Mouse (Mus musculus) hindbrain, embryonic 14.5 days (tissue): ENCODE results near the gene Kcmf1. TPM values are rescaled to one million over a fixed set of nuclear protein-coding genes. Genes with fewer than 3 reads are reported as not detected.

ENCODE experiments used
- ATAC-seq: fragments of 200-750 bp; cut with Nextera tagmentation; 2 replicates; pipeline ENCODE4 v1.8.0; 2017; ENCODE audit warnings: moderate number of reproducible peaks, mild to moderate bottlenecking, moderate TSS enrichment, moderate library complexity; ENCODE audit not compliant: low FRiP score
- DNase-seq: peaks from one replicate; pipeline ENCODE4 v3.0.0-alpha.2; 2015; ENCODE audit warnings: low spot score
- H3K27ac ChIP-seq: fragments of 300-500 bp; sonication (generic); 2 replicates; pipeline ENCODE4 v1.5.1; 2014; ENCODE audit warnings: mild to moderate bottlenecking, moderate library complexity
- H3K27me3 ChIP-seq: fragments of 300-500 bp; sonication (generic); 2 replicates; pipeline ENCODE4 v1.6.1; 2014; ENCODE audit warnings: mild to moderate bottlenecking, low read length, mixed read lengths; ENCODE audit not compliant: control insufficient read depth, insufficient read depth
- H3K36me3 ChIP-seq: fragments of 300-500 bp; sonication (generic); replicated peaks from 2 replicates; pipeline ENCODE4 v1.6.1; 2014; ENCODE audit not compliant: control insufficient read depth, insufficient read depth
- H3K4me1 ChIP-seq: fragments of 300-500 bp; sonication (generic); replicated peaks from 2 replicates; pipeline ENCODE4 v1.6.1; 2014; ENCODE audit warnings: antibody characterized with exemption, low read length, mixed read lengths; ENCODE audit not compliant: control insufficient read depth, insufficient read depth
- H3K4me2 ChIP-seq: fragments of 300-500 bp; sonication (generic); replicated peaks from 2 replicates; pipeline ENCODE4 v1.6.1; 2014; ENCODE audit warnings: mild to moderate bottlenecking, moderate library complexity
- H3K4me3 ChIP-seq: fragments of 300-500 bp; sonication (generic); replicated peaks from 2 replicates; pipeline ENCODE4 v1.5.1; 2014; ENCODE audit warnings: mild to moderate bottlenecking, low read length
- H3K9ac ChIP-seq: fragments of 300-500 bp; sonication (generic); 2 replicates; pipeline ENCODE4 v1.6.1; 2014
- H3K9me3 ChIP-seq: fragments of 300-500 bp; sonication (generic); 2 replicates; pipeline ENCODE4 v1.6.1; 2016; ENCODE audit warnings: low read length; ENCODE audit not compliant: control insufficient read depth
- WGBS: fragments of 180-500 bp; shearing (Covaris S2); extraction: QIAGEN DNeasy Blood & Tissue Kit; methylation state at CpG from one replicate; pipeline ENCODE4 v1.1.7; 2014; 5-methylcytosine and 5-hydroxymethylcytosine counted together
- polyA plus RNA-seq: library from polyadenylated mRNA; unstranded; fragments of >200 nt; fragmentation: Nextera tagmentation; extraction: Ambion mirVana; gene quantifications from 2 replicates; pipeline ENCODE4 v1.2.1, GENCODE M21; 2014

Gene Kcmf1
- polyA plus RNA-seq, 1 experiment from 2014 or later, result 41.1 TPM

- Histone ChIP-seq H3K9ac (no peak overlapping the region), H3K9me3 (no peaks in the 10 kb centered on the region), H3K36me3 (no peaks in the 10 kb centered on the region), H3K4me2 (no peak overlapping the region), H3K4me1 (no peaks in the 10 kb centered on the region; the same call in 1 of the 2 replicates), H3K27ac (no peak overlapping the region), H3K4me3 (no peak overlapping the region), H3K27me3 (no peaks in the 10 kb centered on the region)
- DNase-seq (no peak), ATAC-seq (no peak)
- WGBS, result 91% methylated on average over 4 of the region's 4 CpGs
Observed at GRCm38 (mm10) chr6:72929795-72930398, 30.1 kb upstream of the Kcmf1 start.

GRCm38 (mm10) chr6:72926755-72927482, 27.1 kb upstream of the Kcmf1 start:
- H3K4me2 ChIP-seq, result no peak overlapping the region
- ATAC-seq, result no peak

GRCm38 (mm10) chr6:72926031-72926430, 26.3 kb upstream of the Kcmf1 start:
- Histone ChIP-seq H3K27ac (no peak overlapping the region), H3K27me3 (no peaks in the 10 kb centered on the region), H3K9ac (no peak overlapping the region), H3K36me3 (no peaks in the 10 kb centered on the region), H3K4me1 (no peaks in the 10 kb centered on the region; the same call in 1 of the 2 replicates), H3K4me3 (no peak overlapping the region), H3K9me3 (no peaks in the 10 kb centered on the region), H3K4me2 (no peak overlapping the region)
- ATAC-seq (no peak), DNase-seq (no peak)
- WGBS, result 87% methylated on average over 4 of the region's 4 CpGs

More at GRCm38 (mm10) chr6:72926755-72927482, 27.1 kb upstream of the Kcmf1 start:
- no peak for DNase-seq
- Histone ChIP-seq H3K4me1 (no peaks in the 10 kb centered on the region; the same call in 1 of the 2 replicates), H3K27me3 (no peaks in the 10 kb centered on the region), H3K9me3 (no peaks in the 10 kb centered on the region), H3K27ac (no peak overlapping the region; the same call in 1 of the 2 replicates), H3K9ac (no peak overlapping the region), H3K36me3 (no peaks in the 10 kb centered on the region), H3K4me3 (no peak overlapping the region)
- WGBS, result 20% methylated on average over 9 of the region's 9 CpGs

- Histone ChIP-seq H3K4me3 (no peak overlapping the region), H3K9me3 (no peaks in the 10 kb centered on the region), H3K27ac (no peak overlapping the region), H3K9ac (no peak overlapping the region), H3K4me1 (no peaks in the 10 kb centered on the region; the same call in 1 of the 2 replicates), H3K36me3 (no peaks in the 10 kb centered on the region), H3K4me2 (no peak overlapping the region), H3K27me3 (no peaks in the 10 kb centered on the region)
- no peak for DNase-seq
- 87% methylated on average over 8 of the region's 8 CpGs for WGBS
- no peak for ATAC-seq
Observed at GRCm38 (mm10) chr6:72923381-72923780, 23.6 kb upstream of the Kcmf1 start.

- DNase-seq (no peak), ATAC-seq (no peak)
- Histone ChIP-seq H3K4me2 (no peak overlapping the region), H3K36me3 (no peaks in the 10 kb centered on the region), H3K27ac (no peak overlapping the region), H3K27me3 (no peaks in the 10 kb centered on the region), H3K9me3 (no peaks in the 10 kb centered on the region), H3K4me1 (no peaks in the 10 kb centered on the region), H3K4me3 (no peak overlapping the region), H3K9ac (no peak overlapping the region)
- WGBS, result 95% methylated on average over 3 of the region's 3 CpGs
Observed at GRCm38 (mm10) chr6:72921081-72921480, 21.3 kb upstream of the Kcmf1 start.

- H3K4me3 ChIP-seq, result no peak overlapping the region
- no peak for ATAC-seq
Observed at GRCm38 (mm10) chr6:72918510-72919033, 18.8 kb upstream of the Kcmf1 start.

GRCm38 (mm10) chr6:72916330-72916729, 16.6 kb upstream of the Kcmf1 start:
- H3K4me1 ChIP-seq, result no peaks in the 10 kb centered on the region
- DNase-seq (no peak), ATAC-seq (no peak)
- no peaks in the 10 kb centered on the region for H3K9me3 ChIP-seq
- no peak overlapping the region for H3K9ac ChIP-seq
- H3K4me2 ChIP-seq, result no peak overlapping the region
- H3K27ac ChIP-seq, result no peak overlapping the region
- H3K4me3 ChIP-seq, result no peak overlapping the region
- no peaks in the 10 kb centered on the region for H3K36me3 ChIP-seq
- H3K27me3 ChIP-seq, result no peaks in the 10 kb centered on the region
- 85% methylated on average over 7 of the region's 7 CpGs for WGBS

More at GRCm38 (mm10) chr6:72918510-72919033, 18.8 kb upstream of the Kcmf1 start:
- Histone ChIP-seq H3K9ac (no peak overlapping the region), H3K9me3 (no peaks in the 10 kb centered on the region), H3K36me3 (no peaks in the 10 kb centered on the region), H3K4me2 (no peak overlapping the region), H3K27me3 (no peaks in the 10 kb centered on the region), H3K4me1 (no peaks in the 10 kb centered on the region), H3K27ac (no peak overlapping the region)
- WGBS, result 55% methylated on average over 9 of the region's 9 CpGs
- DNase-seq, result no peak

GRCm38 (mm10) chr6:72914087-72914749, 14.4 kb upstream of the Kcmf1 start:
- Histone ChIP-seq H3K9me3 (no peaks in the 10 kb centered on the region), H3K27ac (no peak overlapping the region), H3K36me3 (no peaks in the 10 kb centered on the region), H3K4me1 (no peaks in the 10 kb centered on the region), H3K4me2 (no peak overlapping the region), H3K27me3 (no peaks in the 10 kb centered on the region), H3K4me3 (no peak overlapping the region), H3K9ac (no peak overlapping the region)
- no peak for DNase-seq
- no peak for ATAC-seq
- 80% methylated on average over 6 of the region's 6 CpGs for WGBS

- ATAC-seq, result no peak
- Histone ChIP-seq H3K36me3 (no peaks in the 10 kb centered on the region), H3K4me3 (no peak overlapping the region), H3K27me3 (no peaks in the 10 kb centered on the region), H3K4me2 (no peak overlapping the region), H3K9ac (no peak overlapping the region), H3K4me1 (no peaks in the 10 kb centered on the region), H3K27ac (no peak overlapping the region), H3K9me3 (no peaks in the 10 kb centered on the region)
- no peak for DNase-seq
- WGBS, result 62% methylated on average over 4 of the region's 4 CpGs
Observed at GRCm38 (mm10) chr6:72911261-72911660, 11.5 kb upstream of the Kcmf1 start.
